Mouse (Mus musculus) cerebellum, postnatal 25 days (tissue): ENCODE data around the gene Eif3m.
A peak's percentile ranks its signal among the peaks of the same experiment; 100 is the strongest.
"Not testable (repeated sequence)": the region's sequence is repeated elsewhere in the genome, so short reads cannot be mapped to it uniquely, and the experiment has no call there.

ENCODE experiments used
- DNase-seq, 2 experiments: peaks; one replicate each; pipeline ENCODE4 v3.0.0; 2021; ENCODE audit warnings: mixed read lengths in 2 of 2

Eif3m gene

GRCm38 (mm10) chr2:105016967-105017287 is at the start of gene Eif3m:
Gene Eif3m (minus strand): TSS chr2:105017080.
- peak; percentile 95 to 96 for DNase-seq

- no peak for DNase-seq
Observed at GRCm38 (mm10) chr2:105062741-105063372, 46.0 kb upstream of the Eif3m start.

GRCm38 (mm10) chr2:105058577-105059116 is 41.8 kb upstream of the Eif3m start:
- DNase-seq: no peak

- no peak for DNase-seq
Observed at GRCm38 (mm10) chr2:105055529-105055928, 38.6 kb upstream of the Eif3m start.

DNA sequence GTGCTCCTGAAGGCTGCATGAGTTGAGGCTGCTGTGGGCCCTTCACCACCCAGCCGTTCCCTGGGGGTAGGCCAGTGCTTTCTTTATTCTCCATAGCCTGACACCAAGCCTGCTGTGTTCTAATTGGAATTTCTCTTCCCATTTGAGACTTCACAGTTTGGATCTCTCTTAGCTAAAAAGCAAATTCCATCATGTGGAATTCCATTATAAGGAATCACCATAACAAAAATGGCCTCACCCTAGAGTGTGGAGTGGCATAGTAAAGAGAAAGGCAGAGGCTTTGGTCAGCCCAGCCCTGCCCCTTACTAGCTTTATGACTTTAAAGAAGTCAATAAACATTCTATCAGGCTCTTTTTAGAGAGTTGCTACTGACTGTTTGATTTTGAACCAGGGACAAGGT is 31.4 kb upstream of the Eif3m start:
- DNase-seq: no peak

DNA sequence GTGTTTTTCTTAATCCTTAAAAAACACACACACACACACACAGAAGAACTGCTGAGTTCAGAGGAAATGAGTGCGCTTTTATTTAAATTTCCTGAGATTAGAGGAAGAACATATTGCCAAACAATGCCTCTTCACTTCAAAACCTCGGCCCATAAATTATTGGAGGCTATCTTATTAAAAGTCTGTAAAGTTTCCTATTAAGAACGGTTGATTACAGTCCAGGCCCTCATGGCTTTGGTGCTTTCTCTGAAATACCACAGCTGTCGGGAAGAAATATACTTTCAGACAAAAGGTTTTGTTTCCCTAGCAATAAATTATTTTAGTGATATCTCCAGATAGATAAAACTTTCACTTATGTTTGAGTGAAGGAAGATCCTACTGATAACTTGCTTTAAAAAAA is 26.3 kb upstream of the Eif3m start:
- DNase-seq: no peak

DNA sequence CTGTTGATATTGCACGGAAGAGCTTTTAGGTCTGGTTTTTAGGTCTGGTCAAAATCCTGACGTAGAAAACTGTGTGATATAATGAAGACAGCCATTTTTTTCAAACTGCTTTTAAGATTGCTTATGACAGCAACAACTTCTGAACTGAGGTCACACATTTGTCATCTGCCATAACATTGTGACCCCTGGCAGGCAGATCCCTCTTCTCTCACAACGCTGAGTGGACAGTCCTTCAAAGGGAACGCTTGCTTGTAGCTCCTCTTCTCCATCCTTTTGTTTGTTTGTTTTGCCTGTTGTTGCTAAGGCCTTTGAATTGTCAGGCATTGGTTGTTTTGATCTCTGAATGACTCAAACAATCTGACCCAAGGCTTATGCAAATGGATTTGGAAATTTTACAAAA is 24.0 kb upstream of the Eif3m start:
- DNase-seq: no peak

DNA sequence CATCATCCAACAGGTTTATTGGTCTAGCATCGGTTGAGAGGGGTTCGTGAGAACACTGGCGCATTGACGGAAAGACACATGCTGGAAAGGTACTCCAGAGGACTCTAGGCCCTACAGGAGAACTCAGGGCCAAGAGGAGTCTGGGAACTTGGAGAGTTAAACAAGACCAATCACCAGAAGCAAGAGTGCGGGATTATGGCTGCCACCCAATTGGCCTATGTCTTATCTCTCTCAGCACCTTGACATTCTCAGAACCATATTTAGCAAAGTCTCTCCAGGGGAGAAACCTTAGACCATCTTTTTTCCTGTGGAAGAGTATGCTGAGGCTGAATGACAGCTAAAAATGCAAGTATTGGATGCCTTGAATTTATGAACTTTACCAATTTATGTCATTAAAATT is 22.0 kb upstream of the Eif3m start:
- no peak for DNase-seq

DNA sequence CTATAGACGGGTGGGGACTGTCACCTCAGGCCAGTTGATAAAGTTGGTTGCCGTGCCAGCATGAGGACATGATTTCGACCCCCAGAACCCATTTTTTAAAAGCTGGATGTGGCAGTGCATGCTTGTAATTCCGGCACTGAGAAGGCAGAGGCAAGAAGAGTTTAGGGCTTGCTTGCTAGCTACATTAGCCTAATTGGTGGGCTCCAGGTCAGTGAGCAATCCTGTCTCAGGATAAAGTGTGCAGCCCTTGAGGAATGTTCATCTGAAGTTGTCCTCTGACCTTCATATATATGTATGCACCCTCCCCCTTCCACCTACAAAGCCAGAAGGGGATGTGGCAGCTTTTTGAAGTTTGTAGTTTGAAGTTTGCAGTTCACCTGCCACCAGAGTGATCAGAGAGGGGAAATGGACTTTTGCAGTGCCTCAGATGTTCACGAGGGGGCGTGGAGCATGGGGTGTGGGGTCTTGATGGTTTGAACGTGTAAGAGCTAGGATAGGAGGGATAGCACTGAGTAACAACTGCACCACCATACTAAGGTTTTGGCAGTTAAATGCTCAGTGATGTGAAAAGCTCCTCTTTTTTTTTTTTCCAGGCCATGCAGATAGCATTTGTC is 21.2 kb upstream of the Eif3m start:
- no peak for DNase-seq

DNA sequence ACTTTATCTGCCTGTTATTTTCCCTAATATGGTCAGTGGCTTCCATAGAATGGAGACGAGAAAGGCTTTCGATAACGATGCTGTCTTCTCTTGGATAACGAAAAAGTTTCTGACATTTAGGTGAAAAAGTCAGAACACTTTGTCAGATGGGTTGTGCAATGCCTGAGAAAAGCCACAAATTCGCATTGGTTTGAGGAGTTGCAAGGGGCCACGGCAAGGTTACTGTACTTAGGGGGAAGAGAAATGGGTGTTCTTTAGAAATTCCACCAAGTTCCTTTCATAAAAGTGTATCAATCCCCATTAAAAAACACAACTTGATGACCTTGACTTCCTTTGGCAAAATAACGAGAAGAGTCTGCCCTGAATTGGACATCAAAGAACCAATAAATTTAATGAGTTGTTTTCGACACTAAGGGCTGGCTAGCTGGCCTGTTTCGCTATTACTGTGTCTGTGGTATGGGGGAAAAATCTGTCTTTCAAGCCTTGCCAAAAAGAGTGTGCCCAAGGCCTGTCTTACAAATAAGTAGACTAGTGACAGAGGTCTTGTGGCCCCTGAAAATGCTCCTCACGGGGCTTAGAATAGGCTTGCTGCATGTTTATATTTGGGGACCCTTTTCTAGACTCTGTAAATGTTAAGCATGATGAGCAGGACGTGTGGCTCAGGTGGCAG is 19.7 kb upstream of the Eif3m start:
- DNase-seq: no peak

DNA sequence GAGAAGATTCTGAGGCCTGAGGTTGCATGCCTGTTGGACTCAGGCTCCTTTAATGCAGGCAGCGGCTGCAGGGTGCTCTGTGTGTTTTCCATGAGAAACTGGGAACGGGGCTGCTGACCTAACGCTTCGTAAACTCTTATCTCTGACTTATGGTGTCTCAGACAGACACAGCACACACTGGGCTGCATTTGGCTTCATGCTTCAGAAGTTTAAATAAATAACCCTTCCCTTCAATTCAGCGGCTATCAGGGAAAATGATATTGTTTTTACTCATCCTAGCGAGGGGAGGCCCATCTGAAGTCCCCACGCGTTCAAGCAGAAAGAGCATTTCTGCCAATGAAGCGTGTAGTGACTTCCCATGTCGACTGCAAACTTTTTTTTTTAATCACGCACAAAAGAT is 19.1 kb upstream of the Eif3m start:
- DNase-seq: no peak

DNA sequence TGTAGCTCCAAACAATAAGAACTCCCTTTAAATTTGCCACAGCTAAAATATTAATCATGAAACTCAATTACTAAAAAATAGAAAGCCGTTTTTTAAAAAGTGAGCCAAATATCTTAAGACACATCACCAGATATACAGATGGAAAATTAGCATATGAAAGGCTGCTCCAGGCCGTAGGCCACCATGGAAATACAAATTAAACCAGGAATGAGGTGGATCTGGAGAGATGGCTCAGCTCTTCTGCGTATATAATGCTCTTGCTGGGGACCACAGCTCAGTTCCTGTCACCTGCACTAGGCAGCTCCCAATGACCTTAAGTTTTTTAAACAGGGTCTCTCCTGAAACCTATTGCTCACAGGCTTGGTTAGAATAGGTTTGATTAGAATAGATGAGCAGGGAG is 17.2 kb upstream of the Eif3m start:
- DNase-seq: no peak

DNA sequence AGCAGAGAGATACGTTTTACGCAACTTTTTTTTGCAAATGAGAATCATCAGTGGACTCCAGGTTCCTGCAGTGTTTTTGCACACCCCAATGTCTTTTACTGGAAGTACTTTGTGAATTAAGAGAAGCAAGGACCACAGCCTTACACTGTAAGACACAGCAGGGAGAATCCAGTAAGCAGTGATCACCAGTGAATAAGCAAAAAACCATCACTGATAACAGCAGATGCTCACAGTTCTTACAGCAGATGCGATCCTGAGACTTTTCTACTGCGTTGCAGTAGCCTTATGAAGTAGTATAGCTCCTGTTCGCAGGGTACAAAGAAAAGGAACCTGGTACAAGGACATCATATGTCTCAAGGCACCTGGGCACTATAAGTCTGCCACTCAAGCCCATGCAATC is 13.6 kb upstream of the Eif3m start:
- no peak for DNase-seq

DNA sequence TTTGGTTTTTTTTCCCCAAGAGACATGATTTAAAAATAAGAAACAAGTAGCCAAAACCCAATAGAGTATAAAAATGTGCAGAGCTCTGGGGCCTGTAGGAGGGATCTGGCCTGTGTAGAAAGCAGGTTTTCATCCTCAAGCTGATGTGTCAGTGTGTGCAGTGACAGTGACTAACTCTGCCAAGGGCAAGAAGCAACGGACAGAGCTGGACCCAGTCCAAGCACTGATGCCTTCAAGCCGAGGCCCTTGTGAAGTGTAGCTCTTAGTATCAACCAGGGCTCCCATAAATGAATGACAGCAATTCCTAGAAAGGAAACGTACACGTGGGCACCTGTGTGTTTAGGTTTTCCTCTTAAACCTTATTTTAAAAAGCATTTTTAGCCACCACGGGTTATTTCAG is 11.9 kb upstream of the Eif3m start:
- peak in 1 of 2 experiments; percentile 19 for DNase-seq

GRCm38 (mm10) chr2:105026950-105027695 is 10.2 kb upstream of the Eif3m start:
- DNase-seq: no peak

DNA sequence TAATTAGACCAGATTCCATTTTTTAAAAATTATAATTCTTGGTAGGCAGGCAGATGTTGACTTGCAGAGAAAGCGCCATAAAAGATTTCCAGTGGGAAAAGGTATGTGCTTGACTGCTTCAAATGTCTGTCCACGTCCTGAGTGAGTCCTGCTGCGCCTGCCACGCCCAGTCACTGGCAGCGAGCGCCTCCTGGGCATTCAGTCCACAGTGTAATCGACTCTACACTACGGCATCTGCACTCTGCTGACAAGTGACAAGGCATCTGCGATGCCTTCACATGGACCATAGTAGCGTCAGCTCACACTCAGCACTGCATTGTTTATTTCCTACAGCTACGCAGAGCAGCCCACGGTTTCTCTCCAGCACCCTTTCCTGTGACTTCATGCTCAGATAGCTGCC is 8.7 kb upstream of the Eif3m start:
- DNase-seq: not testable (repeated sequence)

- no peak for DNase-seq
Observed at GRCm38 (mm10) chr2:105023815-105024214, 6.9 kb upstream of the Eif3m start.

- no peak for DNase-seq
Observed at GRCm38 (mm10) chr2:105023031-105023615, 6.2 kb upstream of the Eif3m start.

DNA sequence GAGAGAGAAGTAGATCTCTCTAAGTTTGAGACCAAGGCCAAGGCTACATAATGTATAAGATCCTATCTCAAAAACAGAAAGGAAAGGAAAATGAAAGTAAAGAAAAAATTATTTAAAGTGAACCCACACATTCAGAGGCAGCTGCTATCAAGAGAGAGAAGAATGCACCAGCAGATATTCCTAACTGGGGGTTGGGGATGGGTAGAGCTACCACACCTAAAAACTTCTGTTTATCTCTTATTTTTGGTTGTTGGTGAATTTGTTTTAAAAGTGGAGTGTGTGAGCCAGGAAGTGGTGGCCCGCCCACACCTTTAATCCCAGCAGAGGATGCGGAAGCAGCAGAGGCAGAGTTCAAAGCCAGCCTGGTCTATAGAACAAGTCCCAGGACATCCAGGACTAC is 5.0 kb upstream of the Eif3m start:
- DNase-seq: no peak

GRCm38 (mm10) chr2:105021256-105021655 is 4.4 kb upstream of the Eif3m start:
- no peak for DNase-seq

GRCm38 (mm10) chr2:105019457-105019856 is 2.6 kb upstream of the Eif3m start:
- DNase-seq: no peak

GRCm38 (mm10) chr2:105017802-105018201 is 922 bp upstream of the Eif3m start:
- no peak for DNase-seq
